Mouse (Mus musculus): ENCODE measurements around the gene Dexi.

DNA sequence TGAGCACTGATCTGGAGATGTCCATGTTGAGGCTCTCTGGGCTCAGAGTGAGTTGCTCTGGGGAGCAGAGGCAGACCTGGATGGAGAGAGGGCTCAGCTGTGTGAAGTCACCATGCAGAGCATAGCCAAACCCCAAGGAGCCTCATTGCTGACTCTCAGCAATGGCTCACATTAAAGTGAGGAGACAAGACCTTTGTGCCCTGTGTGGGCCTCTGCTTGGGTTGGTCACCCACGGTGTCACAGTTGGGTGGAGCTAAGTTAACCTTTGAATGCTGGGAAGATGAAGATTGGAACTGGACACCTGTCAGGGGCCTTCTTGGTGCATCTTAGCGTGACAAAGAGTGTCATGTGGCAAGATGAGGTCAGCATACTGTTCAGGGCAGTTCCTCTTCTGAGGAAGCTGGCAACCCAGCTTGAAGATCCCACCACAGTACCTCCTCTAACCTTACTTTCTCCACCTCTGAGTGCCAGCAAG, 47.0 kb downstream of the Dexi start:
- TF ChIP-seq POLR2A (IDR thresholded peaks at IDR 0.05; ENCODE audit: insufficient read length, low read depth), result no peak
- TF ChIP-seq MYOG (IDR thresholded peaks at IDR 0.05; ENCODE audit: control insufficient read depth in 1 of 3, insufficient read depth in 1 of 3, insufficient read length in 2 of 3, low read depth in 2 of 3), result no peak
- TF ChIP-seq USF1 (IDR thresholded peaks at IDR 0.05; ENCODE audit: low read depth), result no peak
- TF ChIP-seq TCF3 (IDR thresholded peaks at IDR 0.05; ENCODE audit: insufficient read length, low read depth), result no peak
- no peak for TF ChIP-seq SRF (IDR thresholded peaks at IDR 0.05; ENCODE audit: control insufficient read depth, insufficient read length, low read depth)
- no peak for TF ChIP-seq MAX (IDR thresholded peaks at IDR 0.05; ENCODE audit: low read depth)
- no peak for TF ChIP-seq CEBPB (IDR thresholded peaks at IDR 0.05; ENCODE audit: insufficient read depth, poor library complexity, severe bottlenecking)
- TF ChIP-seq POLR2AphosphoS2 (IDR thresholded peaks at IDR 0.05; ENCODE audit: insufficient read length, low read depth), result no peak
- no peak for TF ChIP-seq TCF12 (IDR thresholded peaks at IDR 0.05; ENCODE audit: insufficient read depth, poor library complexity, severe bottlenecking)
- no peak for TF ChIP-seq REST (IDR thresholded peaks at IDR 0.05; ENCODE audit: insufficient read depth, insufficient read length)
- TF ChIP-seq E2F4 (IDR thresholded peaks at IDR 0.05; ENCODE audit: insufficient read depth), result no peak

All from myocyte (in vitro differentiated cells).